21 mouse cellular contexts compared by ENCODE assay signal in the genomic region with DNA sequence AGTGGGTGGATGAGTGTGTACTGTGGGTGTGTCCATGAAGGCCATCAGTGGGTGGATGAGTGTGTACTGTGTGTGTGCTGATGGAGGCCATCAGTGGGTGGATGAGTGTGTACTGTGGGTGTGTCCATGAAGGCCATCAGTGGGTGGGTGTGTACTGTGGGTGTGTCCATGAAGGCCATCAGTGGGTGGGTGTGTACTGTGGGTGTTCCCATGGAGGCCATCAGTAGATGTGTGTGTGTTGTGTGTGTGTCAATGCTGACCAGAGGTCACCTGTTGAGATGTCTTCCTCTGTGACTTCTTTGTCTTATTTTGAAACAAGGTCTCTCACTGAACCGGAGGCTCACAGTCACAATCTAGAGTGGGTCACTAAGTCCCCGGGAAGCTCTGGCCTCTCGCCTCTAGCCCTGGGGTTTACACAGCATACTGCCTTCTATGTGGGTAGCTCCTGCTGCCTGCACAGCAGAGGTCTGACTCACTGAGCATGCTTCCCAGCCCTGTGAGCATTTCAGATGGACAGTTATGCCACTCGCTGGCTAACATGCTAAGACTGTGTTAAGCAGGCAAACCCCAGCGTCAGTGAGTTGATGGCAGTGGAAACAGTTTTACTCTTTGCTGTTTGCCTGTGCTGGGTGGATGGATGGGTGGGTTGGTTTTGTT.
DNase-seq lines count a peak whose midpoint lies in the region; ATAC-seq and TF ChIP-seq lines count a peak whose summit lies in the region.
"Had no signal": no experiment of that assay in that cellular context is flagged by ENCODE, and none has a peak within 500 bp of the region (broad histone marks: within the 10 kb centered on the region; RNA-seq: fewer than 3 reads in every experiment).

No protein-coding gene starts in this region.

- H3K4me1 ChIP-seq in midbrain, embryonic 11.5 days (ENCODE audit: control insufficient read depth, insufficient read depth, low read length) = no peaks in the 10 kb centered on the region
- no peaks in the 10 kb centered on the region for H3K4me1 ChIP-seq in midbrain, postnatal 0 days (ENCODE audit: insufficient read depth, low read length)
- H3K4me1 ChIP-seq in stomach, embryonic 14.5 days (ENCODE audit: control insufficient read depth, insufficient read depth, low read length) = no peaks in the 10 kb centered on the region
- no peaks in the 10 kb centered on the region for H3K4me1 ChIP-seq in forebrain, embryonic 16.5 days (replicated peaks; ENCODE audit: control insufficient read depth, insufficient read depth, low read length)
- H3K4me1 ChIP-seq: embryonic facial prominence, embryonic 12.5 days; embryonic facial prominence, embryonic 15.5 days; forebrain, embryonic 15.5 days; hindbrain, embryonic 12.5 days had no signal

- no peak for TF ChIP-seq CTCF in midbrain, postnatal 0 days (IDR thresholded peaks at IDR 0.05)

- H3K36me3 ChIP-seq in midbrain, embryonic 11.5 days (ENCODE audit: control insufficient read depth, insufficient read depth, low read length) = no peaks in the 10 kb centered on the region
- H3K36me3 ChIP-seq in midbrain, postnatal 0 days (ENCODE audit: insufficient read depth, low read length) = no peaks in the 10 kb centered on the region
- H3K36me3 ChIP-seq in stomach, embryonic 14.5 days (ENCODE audit: control insufficient read depth, insufficient read depth, low read length) = no peaks in the 10 kb centered on the region
- H3K36me3 ChIP-seq in forebrain, embryonic 16.5 days (ENCODE audit: control insufficient read depth, insufficient read depth) = no peaks in the 10 kb centered on the region
- H3K36me3 ChIP-seq: embryonic facial prominence, embryonic 12.5 days; embryonic facial prominence, embryonic 15.5 days; forebrain, embryonic 15.5 days; hindbrain, embryonic 12.5 days; hindbrain, embryonic 15.5 days had no signal

- H3K27me3 ChIP-seq in midbrain, embryonic 11.5 days (ENCODE audit: control insufficient read depth, insufficient read depth, low read length) = no peaks in the 10 kb centered on the region
- H3K27me3 ChIP-seq in midbrain, postnatal 0 days (ENCODE audit: insufficient read depth, low read length) = no peaks in the 10 kb centered on the region
- H3K27me3 ChIP-seq in stomach, embryonic 14.5 days (ENCODE audit: control insufficient read depth, insufficient read depth, low read length) = no peaks in the 10 kb centered on the region
- H3K27me3 ChIP-seq in forebrain, embryonic 16.5 days (replicated peaks; ENCODE audit: control insufficient read depth, insufficient read depth, low read length) = no peaks in the 10 kb centered on the region
- H3K27me3 ChIP-seq: embryonic facial prominence, embryonic 12.5 days; embryonic facial prominence, embryonic 15.5 days; forebrain, embryonic 15.5 days; hindbrain, embryonic 12.5 days; hindbrain, embryonic 15.5 days had no signal

- peak; percentile 59; the same call in 1 of the 2 replicates for ATAC-seq in frontal cortex, adult (ENCODE audit: low TSS enrichment)
- no peak for ATAC-seq in midbrain, embryonic 11.5 days (ENCODE audit: low FRiP score)
- no peak for ATAC-seq in midbrain, postnatal 0 days (ENCODE audit: low FRiP score)
- ATAC-seq in stomach, embryonic 14.5 days (ENCODE audit: insufficient number of reproducible peaks, insufficient read depth, low FRiP score, low read depth) = peak; percentile 49; the same call in 1 of the 2 replicates
- no peak for ATAC-seq in forebrain, embryonic 16.5 days
- ATAC-seq: activated CD4-positive, CD25-positive, alpha-beta regulatory T cell, adult 4 months; CD4-positive, CD25-positive, alpha-beta regulatory T cell, adult 4 months; forebrain, embryonic 15.5 days had no signal

- 82% methylated on average over 5 of the region's 5 CpGs for WGBS in midbrain, embryonic 11.5 days
- WGBS in midbrain, postnatal 0 days = 89% methylated on average over 5 of the region's 5 CpGs
- WGBS in stomach, embryonic 14.5 days = 88% methylated on average over 5 of the region's 5 CpGs
- WGBS in forebrain, embryonic 16.5 days = 89% methylated on average over 5 of the region's 5 CpGs

- no peak overlapping the region for H3K4me2 ChIP-seq in midbrain, embryonic 11.5 days
- no peak overlapping the region for H3K4me2 ChIP-seq in midbrain, postnatal 0 days (ENCODE audit: low read depth, low read length, poor library complexity, severe bottlenecking)
- H3K4me2 ChIP-seq in stomach, embryonic 14.5 days (replicated peaks; ENCODE audit: low read depth, low read length) = no peak overlapping the region
- H3K4me2 ChIP-seq in forebrain, embryonic 16.5 days (ENCODE audit: low read length) = no peak overlapping the region
- H3K4me2 ChIP-seq: embryonic facial prominence, embryonic 12.5 days; embryonic facial prominence, embryonic 15.5 days; forebrain, embryonic 15.5 days; heart, embryonic 11.5 days; hindbrain, embryonic 12.5 days; hindbrain, embryonic 15.5 days had no signal

- H3K4me3 ChIP-seq in midbrain, embryonic 11.5 days (ENCODE audit: low read depth, low read length) = no peak overlapping the region
- H3K4me3 ChIP-seq in midbrain, postnatal 0 days (ENCODE audit: low read depth, low read length) = no peak overlapping the region
- no peak overlapping the region for H3K4me3 ChIP-seq in stomach, embryonic 14.5 days (ENCODE audit: low read depth, low read length)
- H3K4me3 ChIP-seq in forebrain, embryonic 16.5 days (replicated peaks; ENCODE audit: low read length) = no peak overlapping the region
- H3K4me3 ChIP-seq: embryonic facial prominence, embryonic 12.5 days; embryonic facial prominence, embryonic 15.5 days; forebrain, embryonic 15.5 days; hindbrain, embryonic 12.5 days; hindbrain, embryonic 15.5 days had no signal

- no peak for DNase-seq in frontal cortex, postnatal 25 days (ENCODE audit: low spot score in 2 of 2)
- DNase-seq in midbrain, embryonic 11.5 days (ENCODE audit: low spot score, missing footprints) = peak; percentile 67
- DNase-seq in midbrain, postnatal 0 days (ENCODE audit: low spot score) = no peak
- DNase-seq: adrenal gland, adult 8-10 months; adrenal gland, postnatal 25 days; cerebellum, adult 11 months; cerebellum, adult 9-10 months; gastrocnemius, postnatal 25 days; heart, adult 18-20 months; kidney, adult 18-20 months had no signal

- no peaks in the 10 kb centered on the region for H3K9me3 ChIP-seq in midbrain, embryonic 11.5 days (ENCODE audit: control insufficient read depth, low read length)
- H3K9me3 ChIP-seq in midbrain, postnatal 0 days (ENCODE audit: low read length) = no peaks in the 10 kb centered on the region
- H3K9me3 ChIP-seq in stomach, embryonic 14.5 days (ENCODE audit: control insufficient read depth, low read depth, low read length) = no peaks in the 10 kb centered on the region
- H3K9me3 ChIP-seq in forebrain, embryonic 16.5 days (ENCODE audit: control insufficient read depth, low read length) = no peaks in the 10 kb centered on the region
- H3K9me3 ChIP-seq: embryonic facial prominence, embryonic 12.5 days; embryonic facial prominence, embryonic 15.5 days; forebrain, embryonic 15.5 days; hindbrain, embryonic 12.5 days; hindbrain, embryonic 15.5 days had no signal

- H3K27ac ChIP-seq in midbrain, embryonic 11.5 days (ENCODE audit: low read depth, low read length) = no peak overlapping the region
- no peak overlapping the region for H3K27ac ChIP-seq in midbrain, postnatal 0 days (ENCODE audit: low read depth, low read length)
- no peak overlapping the region for H3K27ac ChIP-seq in stomach, embryonic 14.5 days (ENCODE audit: low read length)
- H3K27ac ChIP-seq in forebrain, embryonic 16.5 days (ENCODE audit: low read length) = no peak overlapping the region
- H3K27ac ChIP-seq: embryonic facial prominence, embryonic 12.5 days; embryonic facial prominence, embryonic 15.5 days; forebrain, embryonic 15.5 days; hindbrain, embryonic 12.5 days; hindbrain, embryonic 15.5 days had no signal

- H3K9ac ChIP-seq in midbrain, embryonic 11.5 days (ENCODE audit: low read length) = no peak overlapping the region
- no peak overlapping the region for H3K9ac ChIP-seq in midbrain, postnatal 0 days (replicated peaks; ENCODE audit: low read length, poor library complexity, severe bottlenecking)
- no peak overlapping the region for H3K9ac ChIP-seq in stomach, embryonic 14.5 days (replicated peaks; ENCODE audit: low read depth, low read length)
- H3K9ac ChIP-seq in forebrain, embryonic 16.5 days (replicated peaks; ENCODE audit: low read depth, low read length) = no peak overlapping the region
- H3K9ac ChIP-seq: embryonic facial prominence, embryonic 12.5 days; embryonic facial prominence, embryonic 15.5 days; forebrain, embryonic 15.5 days; hindbrain, embryonic 12.5 days; hindbrain, embryonic 15.5 days had no signal

Comparison
In these comparisons a context has a peak if more than half of its experiments do, and no peak if none do; other contexts are left out.
1. ATAC-seq: peak in frontal cortex, adult (single experiment) and stomach, embryonic 14.5 days (single experiment); none in midbrain, embryonic 11.5 days (single experiment), midbrain, postnatal 0 days (single experiment) and forebrain, embryonic 16.5 days (single experiment).